Mouse (Mus musculus) E14TG2a.4 (cell line): ENCODE results near the gene Dab2.

Experiments
- CTCF ChIP-seq: conservative IDR thresholded peaks from 2 replicates; pipeline ENCODE4 v1.5.1; 2014; ENCODE audit warnings: low read length
- NANOG ChIP-seq: IDR thresholded peaks from 2 replicates; pipeline ENCODE4 v1.6.1; 2014; ENCODE audit warnings: borderline replicate concordance, low read length, mixed read lengths
- POU5F1 ChIP-seq: IDR thresholded peaks from 2 replicates; pipeline ENCODE4 v1.6.1; 2014; ENCODE audit warnings: low read length, borderline replicate concordance

- TF ChIP-seq CTCF (no peak), POU5F1 (no peak), NANOG (no peak)
Measured at GRCm38 (mm10) chr15:6312396-6312795, 12.8 kb downstream of the Dab2 start.
